Mouse (Mus musculus) liver, embryonic 14.5 days (tissue): ENCODE measurements around the gene 2810021J22Rik. TPM values are rescaled to one million over a fixed set of nuclear protein-coding genes. Genes with fewer than 3 reads are reported as not detected.

Experiments
- ATAC-seq: fragments of 200-750 bp; cut with Nextera tagmentation; 2 replicates; pipeline ENCODE4 v1.8.0; 2017; ENCODE audit warnings: moderate number of reproducible peaks, mild to moderate bottlenecking, moderate library complexity; ENCODE audit not compliant: insufficient read depth
- DNase-seq, 3 experiments: peaks; one replicate each; pipeline ENCODE4 v3.0.0-alpha.2; 2012 to 2013; ENCODE audit warnings: low read depth in 3 of 3, low spot score in 3 of 3
- H3K27ac ChIP-seq: fragments of 300-500 bp; sonication (generic); 2 replicates; pipeline ENCODE4 v1.5.1; 2014; ENCODE audit warnings: moderate library complexity, mild to moderate bottlenecking, control low read depth, inconsistent platforms
- H3K27me3 ChIP-seq: fragments of 300-500 bp; sonication (generic); 2 replicates; pipeline ENCODE4 v1.6.1; 2014; ENCODE audit warnings: mild to moderate bottlenecking, low read length, moderate library complexity; ENCODE audit not compliant: control insufficient read depth, insufficient read depth
- H3K36me3 ChIP-seq: fragments of 300-500 bp; sonication (generic); replicated peaks from 2 replicates; pipeline ENCODE4 v1.6.1; 2014; ENCODE audit warnings: low read depth; ENCODE audit not compliant: control insufficient read depth, insufficient read depth
- H3K4me1 ChIP-seq, 2 experiments: fragments of 200-500 bp in 1 of 2; fragments of 300-500 bp in 1 of 2; sonication (generic) in 1 of 2; replicated peaks; 2 replicates each; pipeline ENCODE4 v1.6.1; 2012 to 2014; ENCODE audit warnings: antibody characterized with exemption in 1 of 2, inconsistent platforms in 1 of 2, low read length in 1 of 2; ENCODE audit not compliant: control insufficient read depth in 2 of 2, insufficient read depth in 2 of 2
- H3K4me2 ChIP-seq: fragments of 300-500 bp; sonication (generic); 2 replicates; pipeline ENCODE4 v1.6.1; 2014; ENCODE audit warnings: low read depth, mild to moderate bottlenecking, control low read depth, moderate library complexity
- H3K4me3 ChIP-seq, 2 experiments: fragments of 200-500 bp in 1 of 2; fragments of 300-500 bp in 1 of 2; sonication (generic) in 1 of 2; 2 replicates each; pipeline ENCODE4 v1.5.1; 2012 to 2014; ENCODE audit warnings: low read depth in 2 of 2, low read length in 2 of 2, mild to moderate bottlenecking in 2 of 2, control low read depth in 1 of 2, inconsistent platforms in 1 of 2, moderate library complexity in 1 of 2; ENCODE audit not compliant: insufficient read depth in 1 of 2
- H3K9ac ChIP-seq: fragments of 300-500 bp; sonication (generic); replicated peaks from 2 replicates; pipeline ENCODE4 v1.6.1; 2014; ENCODE audit warnings: mild to moderate bottlenecking, control low read depth, moderate library complexity
- H3K9me3 ChIP-seq: fragments of 300-500 bp; sonication (generic); 2 replicates; pipeline ENCODE4 v1.6.1; 2016; ENCODE audit warnings: low read length, mixed read lengths; ENCODE audit not compliant: control insufficient read depth
- CTCF ChIP-seq: IDR thresholded peaks from 2 replicates; pipeline ENCODE4 v1.5.1; 2016; ENCODE audit warnings: antibody characterized with exemption, low read depth, control low read depth
- EP300 ChIP-seq: IDR thresholded peaks from 2 replicates; pipeline ENCODE4 v1.6.1; 2016; ENCODE audit warnings: antibody characterized with exemption, low read depth
- WGBS: fragments of 180-500 bp; shearing (Covaris S2); extraction: QIAGEN DNeasy Blood & Tissue Kit; methylation state at CpG from one replicate; pipeline ENCODE4 v1.1.7; 2014; ENCODE audit not compliant: insufficient replicate concordance; 5-methylcytosine and 5-hydroxymethylcytosine counted together
- polyA plus RNA-seq, 2 experiments: library from polyadenylated mRNA; depleted of rRNA in 1 of 2; stranded (reverse) in 1 of 2; unstranded in 1 of 2; fragments of >200 nt; fragmentation: Nextera tagmentation in 1 of 2; extraction: Ambion mirVana in 1 of 2; gene quantifications; 2 replicates each; pipeline versions ENCODE4 v1.2.1 to v1.2.3; 2012 to 2014

Gene 2810021J22Rik
- polyA plus RNA-seq, 2 experiments, result 1.5 to 2.2 TPM

- H3K4me2 ChIP-seq, result no peak overlapping the region
- TF ChIP-seq EP300, result no peak
- no peak for TF ChIP-seq CTCF
- WGBS, result 81% methylated on average over 9 of the region's 9 CpGs
Observed at GRCm38 (mm10) chr11:58922420-58922819, 55.4 kb downstream of the 2810021J22Rik start.

DNA sequence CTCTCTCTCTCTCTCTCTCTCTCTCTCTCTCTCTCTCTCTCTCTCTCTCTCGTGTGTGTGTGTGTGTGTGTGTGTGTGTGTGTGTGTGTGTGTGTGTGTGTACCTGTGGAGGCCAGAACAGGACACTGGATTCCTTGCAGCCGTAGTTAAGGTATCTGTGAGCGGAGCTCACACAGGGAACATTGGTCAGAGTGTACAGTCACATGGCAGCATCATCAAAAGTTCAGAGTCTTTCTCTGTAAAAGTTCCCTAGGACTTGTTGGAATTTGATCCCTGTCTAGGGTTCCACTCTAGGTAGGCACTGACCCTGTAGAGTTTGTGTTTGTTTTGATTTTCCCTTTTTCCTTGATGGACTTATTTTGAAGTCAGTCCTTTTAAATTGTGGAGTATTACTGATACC, 59.6 kb downstream of the 2810021J22Rik start:
- Histone ChIP-seq H3K9ac (no peak overlapping the region), H3K27me3 (no peaks in the 10 kb centered on the region), H3K4me2 (no peak overlapping the region), H3K4me3 (no peak overlapping the region), H3K9me3 (no peaks in the 10 kb centered on the region), H3K36me3 (peaks cover 29% of the 10 kb centered on the region), H3K4me1 (peaks cover 33 to 34% of the 10 kb centered on the region in 2 experiments), H3K27ac (no peak overlapping the region)
- 87% methylated on average over 2 of the region's 3 CpGs for WGBS
- DNase-seq (no peak), ATAC-seq (no peak)
- no peak for TF ChIP-seq CTCF

More at GRCm38 (mm10) chr11:58922420-58922819, 55.4 kb downstream of the 2810021J22Rik start:
- H3K36me3 ChIP-seq, result peaks cover 40% of the 10 kb centered on the region
- H3K27me3 ChIP-seq, result no peaks in the 10 kb centered on the region
- peaks cover 21 to 24% of the 10 kb centered on the region in 2 experiments for H3K4me1 ChIP-seq
- no peaks in the 10 kb centered on the region for H3K9me3 ChIP-seq
- ATAC-seq (no peak), DNase-seq (no peak)
- H3K4me3 ChIP-seq, result no peak overlapping the region
- H3K27ac ChIP-seq, result no peak overlapping the region
- no peak overlapping the region for H3K9ac ChIP-seq

GRCm38 (mm10) chr11:58927053-58927452, 60.0 kb downstream of the 2810021J22Rik start:
- Histone ChIP-seq H3K9ac (no peak overlapping the region), H3K27ac (no peak overlapping the region; the same call in 1 of the 2 replicates)

GRCm38 (mm10) chr11:58927790-58928651, 61.0 kb downstream of the 2810021J22Rik start:
- Histone ChIP-seq H3K4me3 (peak overlapping the region; percentile 43 to 57), H3K9ac (peak overlapping the region; percentile 55), H3K27ac (peak overlapping the region; percentile 67), H3K36me3 (peaks cover 28% of the 10 kb centered on the region), H3K9me3 (no peaks in the 10 kb centered on the region), H3K4me2 (peak overlapping the region; percentile 64), H3K4me1 (peaks cover 33 to 34% of the 10 kb centered on the region in 2 experiments), H3K27me3 (no peaks in the 10 kb centered on the region)
- 2% methylated on average over 20 of the region's 20 CpGs for WGBS
- TF ChIP-seq EP300, result peak; percentile 32; the same call in 1 of the 2 replicates
- peak; percentile 95 for TF ChIP-seq CTCF
- DNase-seq, result peak in 1 of 3 experiments; percentile 77
- ATAC-seq, result peak; percentile 80

More at GRCm38 (mm10) chr11:58927053-58927452, 60.0 kb downstream of the 2810021J22Rik start:
- no peak for TF ChIP-seq EP300
- DNase-seq (no peak), ATAC-seq (no peak)
- peaks cover 33 to 34% of the 10 kb centered on the region in 2 experiments for H3K4me1 ChIP-seq
- no peaks in the 10 kb centered on the region for H3K9me3 ChIP-seq
- H3K4me3 ChIP-seq, result no peak overlapping the region
- WGBS, result 55% methylated on average over 2 of the region's 2 CpGs
- peak overlapping the region; percentile 64 for H3K4me2 ChIP-seq
- H3K36me3 ChIP-seq, result peaks cover 29% of the 10 kb centered on the region
- H3K27me3 ChIP-seq, result no peaks in the 10 kb centered on the region

GRCm38 (mm10) chr11:58929055-58929454, 62.0 kb downstream of the 2810021J22Rik start:
- Histone ChIP-seq H3K36me3 (peaks cover 29% of the 10 kb centered on the region), H3K4me2 (no peak overlapping the region), H3K4me1 (peaks cover 33 to 34% of the 10 kb centered on the region in 2 experiments), H3K9me3 (no peaks in the 10 kb centered on the region), H3K4me3 (no peak overlapping the region), H3K9ac (no peak overlapping the region), H3K27me3 (no peaks in the 10 kb centered on the region), H3K27ac (peak overlapping the region; percentile 67)
- TF ChIP-seq CTCF (no peak), EP300 (no peak)
- 60% methylated on average over 4 of the region's 4 CpGs for WGBS
- ATAC-seq (no peak), DNase-seq (no peak)
